Mouse (Mus musculus) adrenal gland, adult 2 months (tissue): ENCODE data around the gene Plcg2. TPM values are rescaled to one million over a fixed set of nuclear protein-coding genes. Genes with fewer than 3 reads are reported as not detected.

Source experiments
- DNase-seq: peaks from one replicate; pipeline ENCODE4 v3.0.0; 2021
- polyA plus RNA-seq: library from polyadenylated mRNA; depleted of rRNA; stranded (reverse); fragments of >200 nt; gene quantifications from 2 replicates; pipeline ENCODE4 v1.2.3, GENCODE M21; 2012
- total RNA-seq, 2 experiments: library from RNA; stranded (reverse); gene quantifications; 2 replicates each; pipeline ENCODE4 v1.2.3; 2021

The Plcg2 gene
- total and polyA plus RNA-seq, 3 experiments: 4.3 to 7.0 (median 6.1) TPM

DNA sequence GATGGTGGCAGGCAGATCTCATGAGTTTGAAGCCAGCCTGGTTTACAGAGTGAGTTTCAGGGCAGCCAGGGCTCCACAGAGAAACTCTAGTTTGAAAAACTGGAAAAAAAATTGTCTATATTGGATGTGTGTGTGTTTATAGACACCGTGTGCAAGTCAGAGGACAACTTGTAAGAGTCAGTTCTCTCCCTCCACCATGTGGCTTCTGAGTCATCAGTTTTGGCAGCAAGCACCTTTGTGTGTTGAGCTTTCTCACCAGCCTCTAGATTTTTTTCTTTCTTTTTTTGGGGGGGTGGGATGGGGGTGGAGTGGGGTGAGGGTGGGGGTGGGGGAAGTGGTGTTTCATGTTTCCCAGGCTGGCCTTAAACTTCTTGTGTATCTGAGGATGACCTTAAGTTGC lies 12.8 kb upstream of the Plcg2 start:
- DNase-seq: peak; percentile 31

DNA sequence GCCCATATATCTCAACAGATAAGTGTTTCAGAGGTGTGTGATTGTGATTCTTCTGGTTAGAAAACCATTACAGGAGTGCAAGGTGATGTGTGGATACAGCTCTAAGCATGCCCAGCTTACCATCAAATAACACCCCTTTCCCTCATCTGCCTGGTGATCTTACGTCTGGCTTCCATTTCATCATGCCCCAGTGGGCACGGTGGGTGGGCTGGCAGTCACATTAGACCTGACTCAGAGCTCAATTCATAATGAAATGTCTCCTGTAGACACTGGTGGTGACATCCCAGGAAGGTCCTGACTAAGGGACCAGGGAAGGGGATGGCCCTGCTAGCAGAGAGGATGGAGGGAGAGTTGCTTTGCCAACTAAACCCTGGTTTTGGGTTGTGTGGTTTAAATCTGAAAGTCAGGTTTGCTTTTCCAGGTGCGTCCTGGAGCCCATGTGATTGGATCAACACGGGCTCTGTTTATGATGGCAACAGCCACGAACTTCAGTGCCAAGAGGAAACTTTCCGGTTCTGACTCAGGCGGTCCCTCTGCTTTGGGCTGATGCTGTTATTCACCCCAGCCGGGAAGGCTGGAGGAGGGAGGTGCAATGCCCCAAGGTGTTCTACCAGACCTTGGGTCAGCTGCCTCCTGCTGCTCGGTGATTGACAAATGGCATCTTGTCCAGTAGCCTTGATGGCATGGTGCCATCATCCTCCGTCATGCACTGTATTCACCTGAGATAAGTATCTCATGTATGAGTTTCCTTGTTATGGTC lies 9.7 kb upstream of the Plcg2 start:
- no peak for DNase-seq

DNA sequence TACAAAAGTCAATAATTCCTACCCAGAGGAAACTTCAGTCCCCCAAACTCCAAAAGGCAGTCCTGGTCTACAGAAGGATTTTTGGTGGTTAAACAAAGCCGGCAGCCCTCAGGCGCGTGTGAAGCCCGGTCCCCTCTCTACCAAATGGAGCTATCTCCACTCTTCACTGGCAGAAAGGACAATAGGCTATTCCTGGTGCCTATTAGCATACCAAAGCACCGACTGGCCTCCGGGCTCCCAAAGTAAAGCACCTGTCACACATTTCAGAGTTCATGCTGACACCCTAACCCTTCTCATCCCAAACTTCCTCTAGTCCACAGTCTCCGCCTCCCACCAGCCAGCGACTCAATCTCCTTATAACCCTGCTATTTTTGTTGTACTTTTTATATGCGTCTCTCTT lies 4.5 kb upstream of the Plcg2 start:
- DNase-seq: no peak

DNA sequence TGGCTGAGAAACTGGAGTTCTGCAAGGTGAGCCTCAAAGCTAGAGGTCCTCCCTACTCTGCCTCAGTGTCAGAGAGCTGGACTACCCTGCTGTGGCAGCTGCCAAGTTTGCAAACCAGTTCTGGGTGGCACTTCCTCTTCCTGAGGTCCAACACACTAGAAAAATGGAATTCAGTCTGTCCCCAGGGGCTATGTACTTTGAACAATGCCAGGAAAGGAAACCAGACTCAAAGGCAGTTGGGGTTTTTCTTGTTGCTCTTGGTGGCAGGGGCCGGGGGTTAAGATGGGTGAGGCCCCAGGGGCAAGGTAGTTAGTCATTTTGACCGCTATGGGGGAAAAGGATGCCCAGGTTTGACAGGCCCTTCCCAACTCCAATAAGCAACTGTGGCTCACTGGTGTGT lies 3.2 kb upstream of the Plcg2 start:
- no peak for DNase-seq

DNA sequence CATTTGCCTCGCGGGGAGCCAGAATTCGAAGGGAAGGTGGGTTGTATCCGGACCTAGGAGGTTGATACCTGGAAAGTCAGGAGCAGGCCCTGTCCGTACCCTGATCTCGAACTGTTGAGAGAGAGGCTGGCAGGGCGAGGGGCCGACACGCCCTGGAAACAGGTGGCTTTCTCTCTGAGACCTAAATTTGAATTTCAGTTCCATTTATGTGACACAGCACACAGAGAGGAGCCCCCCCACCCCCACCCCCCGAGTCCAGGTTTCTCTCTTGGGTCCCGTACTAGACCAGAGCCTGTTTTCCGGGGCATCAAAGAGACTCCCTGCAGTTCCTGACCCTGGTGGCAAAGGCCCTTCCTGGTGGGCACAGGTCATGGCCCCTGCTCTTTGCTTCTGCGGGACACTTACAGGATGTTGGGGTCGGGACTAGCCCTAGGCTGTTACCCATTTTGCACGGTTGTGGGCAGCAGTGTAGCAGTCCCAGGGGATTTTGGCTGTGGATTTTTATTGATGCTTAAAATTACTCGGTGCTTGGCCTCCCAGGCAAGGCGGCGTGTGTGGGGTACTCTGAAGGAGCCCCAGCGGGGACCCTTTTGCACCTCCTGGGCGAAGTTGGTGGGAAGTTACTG lies 937 bp downstream of the Plcg2 start:
- no peak for DNase-seq

DNA sequence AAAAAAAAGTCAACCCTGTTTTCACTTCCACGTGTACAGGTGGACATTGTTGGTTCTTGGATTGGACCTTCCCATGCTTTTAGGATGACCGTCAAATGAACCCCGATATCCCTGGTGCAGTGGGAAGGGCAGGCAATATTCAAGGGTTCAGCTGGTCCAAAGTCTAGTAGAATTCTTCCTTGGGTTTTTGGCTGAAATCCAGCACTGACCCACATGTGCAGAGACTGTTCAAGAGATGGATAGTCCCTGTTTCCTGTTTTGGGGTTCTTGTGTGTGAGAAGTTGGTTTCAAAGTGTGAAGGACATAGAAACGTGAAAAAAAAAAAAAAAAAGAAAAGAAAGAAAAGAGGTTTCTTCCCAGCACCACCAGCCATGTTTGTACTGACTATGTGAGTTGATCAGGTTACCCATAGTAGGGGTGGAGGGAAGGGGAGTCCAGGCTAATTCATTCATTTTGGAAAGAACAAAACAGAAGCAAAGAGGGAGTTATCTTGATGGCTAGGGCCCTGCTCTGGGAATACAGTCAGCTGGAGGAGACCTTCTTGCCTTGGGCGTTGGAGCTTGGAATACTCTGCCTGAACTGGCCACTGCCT lies 2.2 kb downstream of the Plcg2 start:
- no peak for DNase-seq

DNA sequence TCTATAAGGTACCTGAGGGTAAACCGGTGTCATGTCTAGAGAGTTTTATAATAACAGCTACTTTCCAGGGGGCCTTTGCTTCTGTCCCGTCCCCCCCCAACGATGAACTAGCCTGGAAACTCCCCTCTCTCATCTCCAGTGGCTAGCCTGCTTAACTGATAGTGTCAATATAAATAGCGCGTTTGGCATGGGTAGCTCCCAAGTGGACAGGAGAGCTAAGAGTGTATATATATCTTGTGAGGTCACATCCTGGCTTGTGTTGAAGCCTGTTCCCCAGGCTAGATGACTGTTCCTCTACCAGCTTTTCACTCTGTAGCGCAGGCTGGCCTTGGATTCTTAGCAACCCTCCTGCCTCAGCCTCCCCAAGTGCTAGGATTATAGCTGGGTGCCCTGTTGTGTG lies 3.2 kb downstream of the Plcg2 start:
- DNase-seq: no peak

DNA sequence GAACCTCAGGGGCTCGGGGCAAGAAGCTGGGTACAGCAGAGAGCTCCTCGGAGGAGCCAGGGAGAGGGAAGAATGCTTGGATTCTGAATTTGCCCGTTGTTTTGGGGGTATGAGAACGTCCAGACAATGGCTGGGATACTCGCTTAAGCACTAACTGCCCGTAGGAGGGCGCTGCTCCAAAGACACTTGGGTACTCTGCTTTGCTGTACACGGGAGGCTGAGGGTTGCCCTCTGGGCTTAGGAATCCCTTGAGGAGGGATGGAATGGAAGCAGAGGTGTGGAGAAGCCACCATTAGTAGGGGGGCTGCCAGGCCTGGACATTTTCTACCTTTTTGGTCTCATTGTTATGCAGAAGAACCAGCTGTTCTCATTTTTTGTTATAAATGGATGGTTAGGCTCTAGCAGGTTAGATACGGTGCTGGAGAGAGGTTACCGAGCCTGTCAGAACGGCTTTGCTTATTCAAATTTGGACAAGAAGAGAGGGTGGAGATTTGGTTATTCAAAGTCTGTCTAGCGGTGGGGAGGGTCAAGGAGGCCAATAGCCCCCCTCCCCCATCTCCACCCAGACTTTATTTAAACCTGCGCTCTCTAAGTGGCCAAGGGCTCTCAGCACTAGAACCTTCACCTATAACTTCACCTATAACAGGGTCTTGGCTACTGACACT lies 5.4 kb downstream of the Plcg2 start:
- DNase-seq: no peak

DNA sequence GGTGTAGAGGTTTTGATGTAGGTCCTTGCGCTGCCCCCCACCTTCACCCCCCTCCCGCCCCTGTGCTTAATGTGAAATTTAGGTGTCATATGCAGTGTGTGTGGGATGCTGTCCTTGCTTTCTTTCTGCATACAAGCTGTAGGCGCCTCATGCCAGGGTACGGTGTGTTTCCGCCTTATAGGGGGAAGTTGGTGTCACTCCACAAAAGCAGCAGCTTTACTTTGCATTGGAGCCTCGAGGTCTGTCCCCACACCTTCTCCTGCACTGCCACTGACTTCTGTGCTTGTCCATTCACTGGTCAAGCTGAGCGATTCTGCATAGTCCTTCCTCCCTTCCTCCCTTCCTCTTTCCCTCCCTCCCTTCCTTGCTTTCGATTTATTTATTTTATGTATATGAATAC lies 9.6 kb downstream of the Plcg2 start:
- DNase-seq: no peak

DNA sequence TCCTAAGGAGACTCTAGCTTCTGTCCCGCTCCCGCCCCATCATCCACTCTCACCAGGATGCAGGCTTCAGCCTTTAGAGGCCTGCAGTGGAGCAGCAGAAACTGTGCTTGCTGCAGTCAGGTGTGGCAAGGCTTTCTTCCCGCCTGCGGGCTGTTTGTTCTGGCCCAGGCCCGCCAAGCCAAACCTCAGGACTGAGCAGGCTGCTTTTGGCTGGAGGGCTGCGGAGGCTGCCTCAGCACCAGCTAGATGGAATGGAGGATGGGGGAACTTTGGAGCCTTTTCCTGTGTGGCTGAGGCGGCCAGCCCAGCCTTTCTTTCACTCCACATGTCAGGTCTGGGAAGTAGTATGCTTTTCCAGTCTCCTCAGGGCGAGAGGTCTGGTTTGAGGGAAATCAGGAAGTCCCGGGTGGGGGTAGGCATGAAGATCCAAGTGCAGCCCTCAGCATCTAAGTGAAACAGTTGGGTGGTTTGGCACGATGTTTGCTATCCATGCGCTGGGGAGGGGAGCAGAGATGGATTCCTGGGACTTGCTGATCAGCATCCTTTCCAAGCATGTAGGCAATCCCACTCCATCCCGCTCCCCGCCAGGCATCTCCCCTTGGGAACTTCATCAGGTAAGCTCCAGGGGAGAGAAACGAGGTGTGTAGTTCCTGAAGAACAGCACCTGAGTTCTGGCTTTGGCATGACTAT lies 18.9 kb downstream of the Plcg2 start:
- no peak for DNase-seq

DNA sequence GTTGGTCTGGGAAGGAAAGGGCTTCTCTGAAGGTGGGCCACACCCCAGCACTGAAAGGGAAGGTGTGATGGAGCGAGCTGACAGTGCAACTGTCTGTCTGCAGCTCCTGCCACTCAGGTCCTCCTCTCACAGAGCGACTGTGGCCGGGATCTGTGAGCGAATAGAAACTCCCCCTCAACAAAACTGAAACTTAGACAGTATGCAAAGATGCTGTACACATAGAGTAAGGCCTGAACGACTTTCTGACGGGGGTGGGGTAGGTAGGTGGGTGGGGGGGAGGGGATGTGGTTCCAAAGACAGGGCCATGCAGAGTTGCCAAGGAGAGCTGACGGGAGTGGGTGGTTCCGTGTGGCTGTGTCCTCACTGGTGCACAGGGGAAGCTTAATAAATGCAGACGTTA lies 19.8 kb downstream of the Plcg2 start:
- DNase-seq: no peak

DNA sequence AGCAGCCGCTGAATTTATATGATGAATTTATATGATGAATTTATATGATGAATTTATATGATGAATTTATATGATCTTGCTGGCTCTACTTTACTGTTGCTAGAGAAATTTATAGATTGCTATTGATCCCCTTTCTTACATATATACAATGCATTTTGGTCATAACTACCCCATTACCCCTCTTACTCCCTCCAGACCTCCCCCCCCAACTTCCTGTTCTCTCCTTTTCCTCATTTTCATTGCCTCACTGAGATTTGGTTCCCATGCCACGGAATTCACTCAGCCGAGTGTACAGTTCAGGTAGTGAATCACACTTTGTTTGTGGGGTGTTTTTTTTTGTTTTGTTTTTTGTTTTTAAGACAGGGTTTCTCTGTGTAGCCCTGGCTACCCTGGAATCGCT lies 20.8 kb downstream of the Plcg2 start:
- no peak for DNase-seq

DNA sequence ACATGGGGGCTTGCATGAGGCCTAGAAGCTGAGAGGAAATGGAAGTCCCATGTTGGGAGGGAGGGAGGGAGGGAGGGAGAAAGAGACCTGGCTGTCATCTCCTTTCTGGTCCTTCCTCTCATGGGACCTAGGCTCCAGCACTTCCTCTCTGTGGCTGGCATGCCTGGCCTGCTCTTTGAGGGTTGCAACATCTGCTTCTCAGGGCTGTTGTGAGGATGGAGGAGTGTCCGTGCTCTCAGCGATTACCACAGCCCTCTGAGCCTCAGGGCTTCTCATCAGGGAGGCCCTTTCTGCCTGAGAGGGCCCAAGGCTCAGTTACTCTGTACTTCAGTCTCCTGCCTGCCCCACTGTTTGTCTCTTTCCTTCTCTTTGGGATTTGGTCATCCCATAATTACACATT lies 28.1 kb downstream of the Plcg2 start:
- DNase-seq: no peak

DNA sequence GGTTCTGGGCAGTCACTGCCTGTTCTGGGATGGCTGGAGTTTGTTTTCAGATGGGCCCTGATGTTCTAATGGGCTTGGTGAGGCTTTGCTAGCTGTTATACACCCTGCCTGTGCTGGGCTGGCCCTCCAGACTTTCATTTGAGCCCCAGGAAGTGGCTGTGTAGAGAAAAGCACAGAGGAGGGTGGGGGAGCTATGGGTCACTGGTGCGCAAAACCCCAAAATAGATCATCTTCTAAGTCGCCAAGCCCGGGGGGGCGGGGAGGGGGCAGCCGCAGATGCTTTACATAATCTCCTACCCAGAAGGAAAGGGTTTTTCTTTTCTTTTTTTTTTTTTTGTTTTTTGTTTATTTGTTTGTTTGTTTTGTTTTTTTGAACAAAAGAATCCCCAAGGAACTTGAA lies 29.9 kb downstream of the Plcg2 start:
- no peak for DNase-seq

DNA sequence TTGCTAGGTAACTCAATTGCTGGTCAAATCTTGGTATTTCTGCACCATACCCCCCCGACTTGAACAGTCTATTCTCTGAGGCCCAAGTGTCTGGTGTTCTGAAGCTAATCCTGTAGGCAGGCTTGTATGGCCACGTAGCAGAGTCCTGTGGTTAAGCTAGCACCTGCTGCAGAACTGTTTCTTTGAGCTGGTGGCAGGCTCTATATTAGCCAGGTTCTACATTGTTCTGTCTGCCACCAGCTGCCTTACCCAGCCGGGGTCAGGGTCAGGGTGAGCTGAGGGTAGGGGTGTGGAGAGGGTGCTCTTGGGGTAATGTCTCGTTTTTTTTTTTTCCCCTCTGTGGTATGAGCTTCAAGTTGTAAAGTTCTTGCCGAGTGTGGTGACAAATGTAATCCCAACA lies 31.1 kb downstream of the Plcg2 start:
- no peak for DNase-seq

DNA sequence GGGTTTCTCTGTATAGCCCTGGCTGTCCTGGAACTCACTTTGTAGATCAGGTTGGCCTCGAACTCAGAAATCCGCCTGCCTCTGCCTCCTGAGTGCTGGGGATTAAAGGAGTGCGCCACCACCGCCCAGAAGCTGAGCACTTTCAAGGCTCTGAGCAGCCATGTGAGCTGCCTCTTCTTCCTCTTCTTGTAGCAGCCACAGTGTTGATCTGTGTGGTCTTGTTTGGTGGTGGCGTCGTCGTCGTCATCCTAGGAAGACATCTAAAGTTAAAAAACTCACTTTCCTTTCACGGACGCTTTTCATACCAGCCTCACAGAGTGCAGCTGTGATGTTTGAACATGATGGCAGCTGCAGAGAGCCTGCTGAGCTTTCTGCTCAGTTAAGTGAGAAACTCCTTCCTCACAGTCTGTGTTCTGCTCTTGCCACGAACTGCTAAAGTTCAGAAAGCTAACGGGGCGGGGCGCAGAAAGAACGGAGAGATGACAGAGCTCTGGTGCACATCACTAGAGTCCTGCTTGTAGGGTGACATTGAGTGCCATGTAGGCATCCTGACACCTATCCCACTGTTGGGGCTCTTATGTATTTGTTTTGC lies 34.4 kb downstream of the Plcg2 start:
- no peak for DNase-seq

DNA sequence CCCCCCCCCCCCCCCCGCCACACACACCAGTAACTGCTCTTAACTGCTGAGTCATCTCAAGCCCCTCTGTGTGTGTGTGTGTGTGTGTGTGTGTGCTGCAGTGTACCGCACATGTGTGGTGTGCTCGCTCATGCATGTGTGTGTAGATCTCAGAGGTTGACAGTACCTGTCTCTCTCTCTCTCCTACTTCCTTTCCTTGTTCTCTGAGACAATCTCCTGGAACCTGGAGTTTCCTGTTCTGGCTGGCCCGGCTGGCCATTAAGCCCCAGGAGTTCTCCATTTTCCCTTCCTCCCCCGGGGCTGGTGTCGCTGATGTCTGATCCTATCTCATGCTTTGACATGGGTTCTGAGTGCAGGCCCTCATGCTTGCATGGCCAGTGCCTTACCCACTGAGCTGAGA lies 38.8 kb downstream of the Plcg2 start:
- DNase-seq: no peak

DNA sequence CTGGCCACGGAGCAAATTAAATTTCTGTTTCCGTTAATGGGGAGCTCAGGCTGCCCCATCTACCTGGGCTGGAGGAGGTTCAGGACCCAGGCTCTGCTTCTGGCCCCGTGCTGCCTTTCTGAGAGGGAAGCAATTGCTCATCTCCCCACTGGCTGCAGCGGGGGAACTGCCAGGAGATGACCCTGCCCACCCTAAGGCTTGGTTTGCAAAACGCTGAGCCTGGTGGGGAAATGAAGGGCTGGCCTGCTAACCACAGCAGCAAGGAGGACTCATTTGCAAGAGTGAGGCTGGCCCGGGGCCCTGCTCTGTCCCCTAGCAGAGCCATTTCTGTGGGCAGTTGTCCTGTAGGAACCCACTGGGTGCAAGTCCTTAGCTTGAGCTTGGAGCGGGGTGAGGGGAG lies 39.7 kb downstream of the Plcg2 start:
- DNase-seq: no peak

DNA sequence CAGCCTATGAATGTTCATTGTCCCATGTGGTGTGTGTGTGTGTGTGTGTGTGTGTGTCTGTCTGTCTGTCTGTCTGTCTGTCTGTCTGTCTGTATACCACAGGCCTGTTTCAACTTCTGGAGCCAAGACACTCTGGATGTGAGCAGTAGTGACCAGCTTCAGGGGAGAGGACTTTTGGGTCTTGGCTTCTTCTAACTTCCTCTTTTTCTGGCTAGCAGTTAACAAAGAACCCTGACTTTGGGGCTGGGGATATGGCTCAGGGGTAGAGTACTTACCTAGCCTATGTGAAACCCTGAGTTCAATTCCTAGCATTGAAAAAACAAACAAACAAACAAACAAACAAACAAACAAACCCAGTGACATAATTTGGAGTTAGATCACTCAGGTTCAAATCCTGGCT lies 44.9 kb downstream of the Plcg2 start:
- DNase-seq: no peak

DNA sequence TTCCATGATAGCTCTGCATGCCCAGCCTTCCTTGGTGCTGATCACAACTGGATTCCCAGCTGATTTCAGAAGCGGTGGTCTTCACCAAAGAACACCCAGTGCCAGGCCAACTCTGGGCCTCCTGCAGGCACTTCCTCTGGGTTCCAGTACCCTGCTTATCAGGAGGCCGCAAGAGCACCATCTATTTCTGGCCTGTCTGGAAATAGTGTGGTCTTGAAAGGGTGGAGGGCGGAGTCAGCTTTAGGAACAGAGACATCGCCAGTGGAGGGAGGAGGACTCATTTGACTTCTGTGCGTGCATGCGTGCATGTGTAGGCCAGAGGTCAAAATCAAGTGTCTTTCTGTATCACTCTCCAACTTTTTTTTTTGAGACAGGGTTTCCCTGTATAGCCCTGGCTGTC lies 45.7 kb downstream of the Plcg2 start:
- no peak for DNase-seq

DNA sequence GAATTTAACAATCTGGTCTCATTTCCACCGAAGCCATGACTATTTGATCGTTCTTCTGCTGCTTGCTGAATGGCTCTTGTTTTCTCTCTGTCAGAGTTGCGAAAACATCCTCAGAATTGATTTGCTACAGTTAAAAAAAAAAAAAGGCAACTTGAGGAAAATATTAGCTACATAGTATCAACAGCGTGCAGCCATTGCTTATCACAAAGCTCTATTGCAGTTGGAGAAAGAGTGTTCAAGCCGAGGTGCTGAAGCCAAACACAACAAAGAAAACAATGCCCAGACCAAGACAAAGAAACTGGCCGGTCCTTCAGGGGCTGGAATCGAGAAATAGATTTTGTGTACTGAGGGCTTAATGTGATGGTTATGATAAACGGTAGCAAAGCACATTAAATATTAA lies 47.0 kb downstream of the Plcg2 start:
- DNase-seq: no peak

DNA sequence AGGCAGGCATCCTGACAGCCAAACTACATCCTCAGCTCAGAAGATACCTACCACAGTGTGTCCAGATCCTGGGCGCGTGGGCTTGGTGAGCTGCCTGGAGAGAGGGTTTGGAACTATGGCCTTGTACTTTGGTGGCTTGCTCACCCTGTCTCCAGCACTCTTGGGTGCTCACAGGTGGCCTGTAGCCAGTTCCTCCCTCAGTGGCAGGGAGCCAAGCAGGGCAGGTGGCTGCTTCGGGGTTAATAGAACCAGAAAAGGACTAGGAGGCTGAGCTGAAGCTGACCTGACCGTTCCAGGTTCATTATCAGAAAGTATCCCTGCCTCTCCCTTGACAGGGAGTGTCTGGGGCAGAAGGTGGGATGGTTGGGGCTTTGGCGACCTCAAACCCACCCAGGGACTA lies 48.3 kb downstream of the Plcg2 start:
- peak; percentile 15 for DNase-seq
